Mouse (Mus musculus) C2C12 (cell line): ENCODE results near the gene Mrps23. TPM values are rescaled to one million over a fixed set of nuclear protein-coding genes. Genes with fewer than 3 reads are reported as not detected.

Experiments
- H3K27me3 ChIP-seq: one replicate; pipeline ENCODE4 v1.6.1; 2011; ENCODE audit not compliant: control insufficient read depth, insufficient read depth, insufficient read length
- H3K36me3 ChIP-seq: one replicate; pipeline ENCODE4 v1.6.1; 2011; ENCODE audit not compliant: control insufficient read depth, insufficient read depth
- H3K4me3 ChIP-seq: one replicate; pipeline ENCODE4 v1.5.1; 2011; ENCODE audit warnings: mild to moderate bottlenecking, control low read depth; ENCODE audit not compliant: poor library complexity, insufficient read depth, severe bottlenecking
- H3K79me2 ChIP-seq: one replicate; pipeline ENCODE4 v1.6.1; 2011; ENCODE audit not compliant: control insufficient read depth, insufficient read depth
- H3K79me3 ChIP-seq: one replicate; pipeline ENCODE4 v1.6.1; 2011; ENCODE audit warnings: low read depth, control low read depth
- H3ac ChIP-seq: one replicate; pipeline ENCODE3; 2011; ENCODE audit warnings: low read depth; ENCODE audit not compliant: control insufficient read depth, insufficient read length
- CEBPB ChIP-seq: IDR thresholded peaks from one replicate; pipeline ENCODE4 v1.6.1; 2011; ENCODE audit warnings: low read depth, mild to moderate bottlenecking, control low read depth, moderate library complexity
- CTCF ChIP-seq: IDR thresholded peaks from one replicate; pipeline ENCODE4 v1.5.1; 2011; ENCODE audit not compliant: control insufficient read depth, insufficient read depth, insufficient read length
- FOSL1 ChIP-seq: IDR thresholded peaks from one replicate; pipeline ENCODE4 v1.8.0; 2011; ENCODE audit warnings: mild to moderate bottlenecking, low read length; ENCODE audit not compliant: poor library complexity, insufficient read depth, severe bottlenecking
- MAX ChIP-seq: IDR thresholded peaks from one replicate; pipeline ENCODE4 v1.6.1; 2011; ENCODE audit warnings: mild to moderate bottlenecking, control low read depth
- MYOD1 ChIP-seq: IDR thresholded peaks from one replicate; pipeline ENCODE4 v1.6.1; 2011; ENCODE audit warnings: low read depth; ENCODE audit not compliant: control insufficient read depth, insufficient read length
- MYOG ChIP-seq: IDR thresholded peaks from one replicate; pipeline ENCODE4 v1.6.1; 2011; ENCODE audit not compliant: control insufficient read depth, insufficient read length; ENCODE audit errors: extremely low read depth
- USF1 ChIP-seq: IDR thresholded peaks from one replicate; pipeline ENCODE4 v1.6.1; 2011; ENCODE audit warnings: low read depth, mild to moderate bottlenecking, control low read depth, moderate library complexity
- polyA plus RNA-seq: library from polyadenylated mRNA; unstranded; fragments of >200 nt; fragmentation: generic; extraction: Trizol; gene quantifications from one replicate; pipeline ENCODE4 v1.2.1, GENCODE M21; 2012; ENCODE audit warnings: missing spikeins

The Mrps23 gene
- polyA plus RNA-seq, 1 experiment, result 191 TPM

DNA sequence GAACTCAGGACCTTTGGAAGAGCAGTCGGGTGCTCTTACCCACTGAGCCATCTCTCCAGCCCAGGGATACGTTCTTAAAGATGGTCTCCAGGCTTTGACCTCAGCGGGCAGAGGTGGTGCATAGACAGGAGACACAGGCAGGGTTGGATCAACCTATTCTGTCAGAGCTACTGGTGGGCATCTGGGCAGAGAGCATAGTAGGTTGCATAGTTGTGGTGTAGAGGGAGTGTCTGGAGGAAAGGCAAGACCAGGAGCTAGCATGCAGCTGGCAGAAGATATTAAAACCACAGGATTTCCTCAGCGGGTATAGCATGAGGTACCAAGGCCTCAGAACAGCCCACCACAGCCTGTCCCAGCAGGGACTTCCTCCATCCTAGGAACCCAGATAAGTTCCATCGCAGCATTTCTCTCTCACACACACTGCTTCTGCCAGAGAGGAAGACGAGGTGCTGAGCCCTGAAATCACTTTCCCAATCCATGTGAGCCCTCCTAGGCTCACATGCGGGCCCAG is 39.9 kb upstream of the Mrps23 start:
- Histone ChIP-seq H3K79me3 (peaks cover 3% of the 10 kb centered on the region), H3K27me3 (no peaks in the 10 kb centered on the region), H3K4me3 (no peak overlapping the region), H3K79me2 (peaks cover 27% of the 10 kb centered on the region), H3K36me3 (no peaks in the 10 kb centered on the region), H3ac (no peak overlapping the region)
- TF ChIP-seq CEBPB (peak; percentile 61), MYOD1 (peak; percentile 47), FOSL1 (no peak)

DNA sequence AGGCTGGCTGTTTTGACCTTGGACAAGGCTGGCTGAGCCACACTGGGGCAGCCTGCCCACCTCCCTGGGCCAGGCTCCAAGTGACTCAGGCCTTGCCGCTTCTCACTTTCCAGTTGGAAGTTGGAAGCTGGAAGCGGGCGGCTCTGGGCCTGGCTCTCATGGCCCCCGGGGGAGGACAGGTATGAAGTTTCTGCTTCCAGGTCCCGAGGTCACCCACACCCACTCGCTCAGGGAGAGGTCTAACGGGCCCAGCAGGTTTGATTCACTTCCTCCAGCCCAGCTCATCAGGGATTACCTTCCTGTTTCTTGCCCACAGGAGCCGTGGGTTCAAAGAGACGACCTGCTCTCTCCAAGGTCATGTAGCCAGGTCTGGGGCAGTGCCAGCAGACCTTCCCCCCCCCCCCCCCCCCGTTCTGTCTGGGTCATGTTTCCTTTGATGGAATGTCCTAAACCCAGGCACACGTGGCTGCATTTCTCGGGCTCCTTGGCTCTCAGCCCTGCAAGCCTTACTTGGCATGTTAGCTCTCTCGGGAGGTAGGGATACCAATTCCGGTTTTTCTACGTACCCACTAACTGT is 39.3 kb upstream of the Mrps23 start:
- Histone ChIP-seq H3K4me3 (no peak overlapping the region), H3K79me3 (peaks cover 3% of the 10 kb centered on the region), H3K27me3 (no peaks in the 10 kb centered on the region), H3ac (peak overlapping the region; percentile 47), H3K79me2 (peaks cover 27% of the 10 kb centered on the region), H3K36me3 (no peaks in the 10 kb centered on the region)
- TF ChIP-seq FOSL1 (no peak), CEBPB (no peak), MAX (peak; percentile 94), MYOD1 (no peak), USF1 (peak; percentile 65), CTCF (no peak), MYOG (no peak)

DNA sequence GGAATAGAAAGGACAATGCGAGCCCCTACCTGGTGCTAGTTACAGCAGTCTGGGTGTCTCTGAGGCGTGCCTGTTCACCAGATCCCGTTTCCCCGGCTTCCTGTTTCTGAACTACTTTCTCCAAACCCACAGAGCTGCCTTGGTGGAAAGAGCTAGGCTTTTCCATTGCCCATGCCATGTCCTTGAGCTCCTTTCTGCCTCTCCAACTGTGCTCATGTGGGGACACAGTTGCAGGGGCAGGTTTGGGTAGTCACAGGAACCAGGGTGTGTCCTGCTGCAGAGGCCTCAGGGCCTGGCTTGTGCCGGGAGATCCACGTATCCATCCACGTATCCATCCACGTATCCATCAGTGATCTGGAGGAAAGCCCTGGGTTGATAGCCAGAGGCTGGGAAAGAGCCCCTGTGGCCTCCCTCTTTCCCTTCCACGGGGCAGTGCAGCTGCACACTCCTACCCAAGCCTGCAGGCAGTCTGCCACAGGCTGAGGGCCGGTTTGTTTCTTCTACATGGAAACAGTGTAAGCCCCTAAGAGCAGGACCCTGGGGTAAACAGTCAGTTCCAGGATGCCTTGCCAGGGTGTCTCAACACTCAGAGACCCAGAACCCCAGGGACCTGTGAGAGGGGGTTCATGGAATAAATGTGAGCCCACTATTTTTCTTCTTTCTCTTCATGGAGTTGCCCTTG is 38.4 kb upstream of the Mrps23 start:
- TF ChIP-seq FOSL1, result no peak
- no peak for TF ChIP-seq MYOD1
- no peak for TF ChIP-seq CEBPB
- no peak for TF ChIP-seq MAX
- no peak for TF ChIP-seq MYOG
- no peak for TF ChIP-seq USF1
- TF ChIP-seq CTCF, result no peak
- peak overlapping the region; percentile 57 for H3ac ChIP-seq
- H3K27me3 ChIP-seq, result no peaks in the 10 kb centered on the region
- peaks cover 3% of the 10 kb centered on the region for H3K79me3 ChIP-seq
- H3K36me3 ChIP-seq, result no peaks in the 10 kb centered on the region
- H3K4me3 ChIP-seq, result no peak overlapping the region
- H3K79me2 ChIP-seq, result peaks cover 27% of the 10 kb centered on the region

DNA sequence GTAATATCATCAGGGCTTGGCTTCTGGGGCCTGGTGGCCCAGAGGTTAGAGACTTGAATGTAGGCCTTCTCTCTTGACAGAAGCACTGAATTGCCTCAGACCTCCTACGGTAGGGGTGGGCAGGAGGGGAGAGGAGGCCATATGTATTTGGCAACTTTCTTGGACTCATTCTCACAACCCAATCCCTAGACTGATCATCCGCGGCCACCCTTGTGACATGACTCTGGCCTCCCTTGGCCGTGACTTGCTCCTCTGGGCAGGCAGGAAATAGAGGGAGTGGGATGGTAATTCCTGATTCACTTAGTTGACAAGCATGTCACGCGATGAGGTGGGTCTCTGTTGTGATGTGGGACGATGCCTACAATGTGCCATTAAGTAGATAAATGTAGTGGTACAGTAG is 37.7 kb upstream of the Mrps23 start:
- TF ChIP-seq CEBPB (no peak), CTCF (no peak), MAX (no peak), MYOD1 (no peak), MYOG (no peak), FOSL1 (no peak), USF1 (no peak)
- H3K36me3 ChIP-seq, result peaks cover under 1% of the 10 kb centered on the region
- H3K79me3 ChIP-seq, result peaks cover 3% of the 10 kb centered on the region
- no peak overlapping the region for H3K4me3 ChIP-seq
- peaks cover 27% of the 10 kb centered on the region for H3K79me2 ChIP-seq
- H3ac ChIP-seq, result no peak overlapping the region
- no peaks in the 10 kb centered on the region for H3K27me3 ChIP-seq

DNA sequence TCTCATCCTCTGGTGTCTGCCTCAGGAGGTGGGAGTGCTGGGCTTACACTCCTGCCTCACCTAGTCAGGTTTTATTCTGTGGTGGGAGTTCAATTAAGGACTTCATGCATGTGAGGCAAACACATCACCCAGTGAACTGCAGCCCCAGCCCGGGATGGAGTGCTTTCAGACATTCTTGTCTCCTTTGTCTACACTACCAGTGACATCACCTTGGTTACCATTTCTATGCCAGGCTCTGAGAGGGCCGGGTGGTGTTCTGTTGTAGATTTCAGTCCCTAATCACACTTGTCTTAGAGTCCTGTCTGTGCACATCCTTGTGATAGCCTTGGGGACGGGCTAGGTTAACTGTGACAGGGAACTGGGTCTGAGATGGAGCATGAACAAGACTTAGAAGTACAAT is 35.6 kb upstream of the Mrps23 start:
- Histone ChIP-seq H3K4me3 (no peak overlapping the region), H3ac (no peak overlapping the region), H3K79me3 (peaks cover 3% of the 10 kb centered on the region), H3K36me3 (peaks cover 7% of the 10 kb centered on the region), H3K27me3 (no peaks in the 10 kb centered on the region), H3K79me2 (peaks cover 18% of the 10 kb centered on the region)
- TF ChIP-seq MYOD1, result no peak
- TF ChIP-seq CTCF, result no peak
- TF ChIP-seq USF1, result no peak
- TF ChIP-seq MYOG, result no peak
- TF ChIP-seq CEBPB, result no peak
- TF ChIP-seq FOSL1, result no peak
- no peak for TF ChIP-seq MAX

DNA sequence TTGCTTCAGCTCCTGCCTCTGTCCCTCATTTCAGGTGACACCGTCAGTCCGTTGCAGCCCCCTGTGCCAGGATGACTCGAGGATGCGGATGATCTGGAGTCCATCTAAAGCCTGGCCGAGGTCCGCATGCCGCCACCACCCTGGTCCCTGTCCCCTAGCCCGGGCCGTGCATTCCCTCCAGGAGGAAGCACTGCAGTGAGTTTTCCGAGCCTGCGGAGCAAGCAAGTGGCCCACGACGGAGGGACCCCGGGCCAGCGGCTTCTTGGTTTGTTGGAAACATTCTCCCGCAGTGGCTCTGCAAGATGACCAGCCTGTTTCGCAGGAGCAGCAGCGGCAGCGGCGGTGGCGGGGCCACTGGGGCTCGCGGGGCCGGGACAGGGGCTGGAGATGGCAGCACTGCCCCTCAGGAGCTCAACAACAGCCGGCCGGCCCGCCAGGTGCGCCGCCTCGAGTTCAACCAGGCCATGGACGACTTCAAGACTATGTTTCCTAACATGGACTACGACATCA is 34.6 kb upstream of the Mrps23 start:
- Histone ChIP-seq H3K36me3 (peaks cover 7% of the 10 kb centered on the region), H3ac (no peak overlapping the region), H3K79me2 (peaks cover 18% of the 10 kb centered on the region), H3K79me3 (peaks cover 3% of the 10 kb centered on the region), H3K4me3 (no peak overlapping the region), H3K27me3 (no peaks in the 10 kb centered on the region)
- no peak for TF ChIP-seq CEBPB
- no peak for TF ChIP-seq CTCF
- no peak for TF ChIP-seq USF1
- no peak for TF ChIP-seq FOSL1
- TF ChIP-seq MYOG, result no peak
- no peak for TF ChIP-seq MAX
- no peak for TF ChIP-seq MYOD1
